Mouse (Mus musculus) forebrain, embryonic 15.5 days (tissue): Measurements from ENCODE around the gene Gm26620. TPM values are rescaled to one million over a fixed set of nuclear protein-coding genes. Genes with fewer than 3 reads are reported as not detected.

Source experiments
- ATAC-seq: fragments of 200-750 bp; cut with Nextera tagmentation; replicated peaks from 2 replicates; pipeline ENCODE4 v1.8.0; 2017; ENCODE audit warnings: mild to moderate bottlenecking, moderate TSS enrichment, moderate library complexity
- H3K27ac ChIP-seq: fragments of 300-500 bp; sonication (generic); replicated peaks from 2 replicates; pipeline ENCODE4 v1.5.1; 2015; ENCODE audit warnings: mild to moderate bottlenecking, inconsistent platforms
- H3K27me3 ChIP-seq: fragments of 300-500 bp; sonication (generic); 2 replicates; pipeline ENCODE4 v1.6.1; 2015; ENCODE audit warnings: inconsistent platforms
- H3K36me3 ChIP-seq: fragments of 300-500 bp; sonication (generic); 2 replicates; pipeline ENCODE4 v1.6.1; 2015; ENCODE audit warnings: mild to moderate bottlenecking, inconsistent platforms
- H3K4me1 ChIP-seq: fragments of 300-500 bp; sonication (generic); 2 replicates; pipeline ENCODE4 v1.6.1; 2015; ENCODE audit warnings: inconsistent platforms
- H3K4me2 ChIP-seq: fragments of 300-500 bp; sonication (generic); replicated peaks from 2 replicates; pipeline ENCODE4 v1.6.1; 2015; ENCODE audit warnings: mild to moderate bottlenecking, inconsistent platforms
- H3K4me3 ChIP-seq: fragments of 300-500 bp; sonication (generic); 2 replicates; pipeline ENCODE4 v1.5.1; 2015; ENCODE audit warnings: mild to moderate bottlenecking, inconsistent platforms
- H3K9ac ChIP-seq: fragments of 300-500 bp; sonication (generic); replicated peaks from 2 replicates; pipeline ENCODE4 v1.6.1; 2015; ENCODE audit warnings: mild to moderate bottlenecking, inconsistent platforms
- H3K9me3 ChIP-seq: fragments of 300-500 bp; sonication (generic); 2 replicates; pipeline ENCODE4 v1.6.1; 2016; ENCODE audit warnings: inconsistent platforms
- WGBS: fragments of 180-500 bp; shearing (Covaris S2); methylation state at CpG from one replicate; pipeline ENCODE4 v1.1.7; 2015; ENCODE audit warnings: mixed read lengths; 5-methylcytosine and 5-hydroxymethylcytosine counted together
- polyA plus RNA-seq: library from polyadenylated mRNA; unstranded; fragments of >200 nt; fragmentation: Nextera tagmentation; extraction: Ambion mirVana; gene quantifications from 2 replicates; pipeline ENCODE4 v1.2.1, GENCODE M21; 2015

Gm26620 gene
- polyA plus RNA-seq, 1 experiment from 2014 or later = 0.22 TPM

GRCm38 (mm10) chr1:170901536-170902238 lies 16.8 kb downstream of the Gm26620 start:
- 25% methylated on average over 10 of the region's 10 CpGs for WGBS
- Histone ChIP-seq H3K4me1 (no peaks in the 10 kb centered on the region), H3K27ac (no peak overlapping the region), H3K4me3 (no peak overlapping the region), H3K27me3 (peaks cover 15% of the 10 kb centered on the region), H3K9me3 (no peaks in the 10 kb centered on the region), H3K36me3 (no peaks in the 10 kb centered on the region), H3K9ac (no peak overlapping the region), H3K4me2 (no peak overlapping the region)
- ATAC-seq = peak; percentile 53; the same call in 1 of the 2 replicates

DNA sequence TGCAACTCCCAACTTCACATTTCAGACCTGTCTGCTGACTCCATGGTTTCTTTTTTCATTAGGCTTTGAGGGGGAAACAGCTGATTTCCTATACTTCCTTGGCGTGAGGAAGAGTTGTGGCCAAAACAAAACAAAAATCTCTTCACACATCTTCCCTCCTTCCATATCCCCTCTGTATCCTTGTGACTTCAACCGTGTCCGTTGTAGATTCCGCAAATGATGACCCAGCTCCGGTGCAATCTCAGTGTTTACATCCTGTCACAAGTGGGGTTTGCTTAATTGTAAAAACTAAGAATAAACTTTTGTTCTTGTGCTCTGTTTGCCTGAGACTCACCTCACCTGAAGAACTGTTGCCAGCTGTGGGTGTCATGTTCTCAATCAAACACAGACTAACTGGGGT lies 18.6 kb downstream of the Gm26620 start:
- no peak for ATAC-seq
- H3K4me2 ChIP-seq = no peak overlapping the region
- no peaks in the 10 kb centered on the region for H3K36me3 ChIP-seq
- peaks cover 14% of the 10 kb centered on the region for H3K4me1 ChIP-seq
- WGBS = 85% methylated on average over 5 of the region's 5 CpGs
- H3K27ac ChIP-seq = no peak overlapping the region
- H3K9me3 ChIP-seq = no peaks in the 10 kb centered on the region
- H3K9ac ChIP-seq = no peak overlapping the region
- H3K27me3 ChIP-seq = peaks cover 30% of the 10 kb centered on the region
- no peak overlapping the region for H3K4me3 ChIP-seq

- Histone ChIP-seq H3K27ac (no peak overlapping the region), H3K9ac (peak overlapping the region; percentile 64), H3K4me2 (peak overlapping the region; percentile 95), H3K9me3 (no peaks in the 10 kb centered on the region), H3K4me1 (peaks cover 17% of the 10 kb centered on the region), H3K27me3 (peaks cover 28% of the 10 kb centered on the region), H3K4me3 (peak overlapping the region; percentile 65), H3K36me3 (no peaks in the 10 kb centered on the region)
- ATAC-seq = no peak
- WGBS = 17% methylated on average over 11 of the region's 11 CpGs
Observed at GRCm38 (mm10) chr1:170907111-170907455, 22.2 kb downstream of the Gm26620 start.

- H3K9ac ChIP-seq = peak overlapping the region; percentile 64
- H3K4me2 ChIP-seq = peak overlapping the region; percentile 95
- H3K27me3 ChIP-seq = peaks cover 28% of the 10 kb centered on the region
- peaks cover 17% of the 10 kb centered on the region for H3K4me1 ChIP-seq
- no peak overlapping the region for H3K27ac ChIP-seq
- WGBS = under 1% methylated on average over 71 of the region's 71 CpGs
- ATAC-seq = peak; percentile 86
- H3K9me3 ChIP-seq = no peaks in the 10 kb centered on the region
- peak overlapping the region; percentile 65 for H3K4me3 ChIP-seq
- no peaks in the 10 kb centered on the region for H3K36me3 ChIP-seq
Observed at GRCm38 (mm10) chr1:170907456-170908191, 22.8 kb downstream of the Gm26620 start.

- WGBS = 4% methylated on average over 21 of the region's 21 CpGs
Observed at GRCm38 (mm10) chr1:170908341-170908740, 23.5 kb downstream of the Gm26620 start.

GRCm38 (mm10) chr1:170911907-170912660 lies 27.2 kb downstream of the Gm26620 start:
- Histone ChIP-seq H3K9ac (no peak overlapping the region), H3K4me1 (peaks cover 15% of the 10 kb centered on the region), H3K36me3 (no peaks in the 10 kb centered on the region), H3K9me3 (no peaks in the 10 kb centered on the region), H3K4me2 (no peak overlapping the region), H3K27ac (no peak overlapping the region), H3K4me3 (no peak overlapping the region), H3K27me3 (peaks cover 18% of the 10 kb centered on the region)
- WGBS = 85% methylated on average over 11 of the region's 11 CpGs
- ATAC-seq = no peak

More at GRCm38 (mm10) chr1:170908341-170908740, 23.5 kb downstream of the Gm26620 start:
- no peak overlapping the region for H3K27ac ChIP-seq
- peak overlapping the region; percentile 95 for H3K4me2 ChIP-seq
- H3K36me3 ChIP-seq = no peaks in the 10 kb centered on the region
- peaks cover 17% of the 10 kb centered on the region for H3K4me1 ChIP-seq
- peak overlapping the region; percentile 65 for H3K4me3 ChIP-seq
- H3K9ac ChIP-seq = peak overlapping the region; percentile 64
- H3K27me3 ChIP-seq = peaks cover 28% of the 10 kb centered on the region
- ATAC-seq = peak; percentile 73
- no peaks in the 10 kb centered on the region for H3K9me3 ChIP-seq

- ATAC-seq = no peak
- H3K27me3 ChIP-seq = peaks cover 8% of the 10 kb centered on the region
- WGBS = 51% methylated on average over 5 of the region's 5 CpGs
Observed at GRCm38 (mm10) chr1:170912891-170913615, 28.2 kb downstream of the Gm26620 start, which contains the start of gene Fcrlb. Gene Fcrlb (minus strand): TSS chr1:170912941.

GRCm38 (mm10) chr1:170915657-170916056 lies 30.8 kb downstream of the Gm26620 start:
- Histone ChIP-seq H3K27ac (no peak overlapping the region), H3K27me3 (no peaks in the 10 kb centered on the region), H3K4me3 (no peak overlapping the region), H3K4me1 (no peaks in the 10 kb centered on the region), H3K36me3 (no peaks in the 10 kb centered on the region), H3K9me3 (no peaks in the 10 kb centered on the region), H3K4me2 (no peak overlapping the region), H3K9ac (no peak overlapping the region)
- 62% methylated on average over 5 of the region's 5 CpGs for WGBS
- no peak for ATAC-seq

More at GRCm38 (mm10) chr1:170912891-170913615, 28.2 kb downstream of the Gm26620 start, which contains the start of gene Fcrlb:
- H3K4me1 ChIP-seq = peaks cover 7% of the 10 kb centered on the region
- H3K4me2 ChIP-seq = no peak within 1 kb of the TSS
- no peak within 1 kb of the TSS for H3K27ac ChIP-seq
- H3K9me3 ChIP-seq = no peaks in the 10 kb centered on the region
- H3K4me3 ChIP-seq = no peak within 1 kb of the TSS
- H3K36me3 ChIP-seq = no peaks in the 10 kb centered on the region
- H3K9ac ChIP-seq = no peak within 1 kb of the TSS

GRCm38 (mm10) chr1:170919308-170919707 lies 34.4 kb downstream of the Gm26620 start:
- H3K36me3 ChIP-seq = no peaks in the 10 kb centered on the region
- no peak overlapping the region for H3K4me3 ChIP-seq
- ATAC-seq = no peak
- H3K4me2 ChIP-seq = no peak overlapping the region
- H3K27ac ChIP-seq = no peak overlapping the region
- H3K9me3 ChIP-seq = no peaks in the 10 kb centered on the region
- WGBS = 93% methylated on average over 8 of the region's 8 CpGs
- no peaks in the 10 kb centered on the region for H3K27me3 ChIP-seq
- H3K4me1 ChIP-seq = no peaks in the 10 kb centered on the region
- no peak overlapping the region for H3K9ac ChIP-seq

GRCm38 (mm10) chr1:170924485-170924884 lies 39.6 kb downstream of the Gm26620 start:
- Histone ChIP-seq H3K4me3 (no peak overlapping the region), H3K9me3 (no peaks in the 10 kb centered on the region), H3K4me2 (no peak overlapping the region), H3K27me3 (no peaks in the 10 kb centered on the region), H3K27ac (no peak overlapping the region), H3K9ac (no peak overlapping the region), H3K4me1 (no peaks in the 10 kb centered on the region), H3K36me3 (no peaks in the 10 kb centered on the region)
- WGBS = 87% methylated on average over 6 of the region's 6 CpGs
- ATAC-seq = no peak

DNA sequence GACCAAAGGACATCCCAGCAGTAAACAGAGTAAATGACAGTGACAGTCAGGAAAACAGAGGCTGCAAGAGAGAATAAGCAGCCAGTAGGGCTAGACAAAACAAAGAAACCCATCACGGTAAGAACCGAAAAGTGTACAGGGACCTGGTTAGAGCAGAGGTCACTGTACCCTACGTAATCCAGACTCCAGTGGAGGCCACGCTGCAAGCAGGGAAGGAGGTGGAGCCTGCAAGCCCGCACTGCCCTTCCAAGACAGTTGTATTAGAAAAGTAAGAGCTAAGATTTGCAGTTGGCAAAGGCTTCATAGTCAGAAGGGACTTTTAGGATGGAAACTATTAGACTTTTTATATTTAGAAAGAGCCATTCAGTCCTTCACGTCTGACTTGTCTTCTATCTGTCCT lies 42.1 kb downstream of the Gm26620 start:
- no peaks in the 10 kb centered on the region for H3K36me3 ChIP-seq
- no peak overlapping the region for H3K4me2 ChIP-seq
- no peaks in the 10 kb centered on the region for H3K4me1 ChIP-seq
- 70% methylated on average over 6 of the region's 6 CpGs for WGBS
- H3K9me3 ChIP-seq = no peaks in the 10 kb centered on the region
- H3K27me3 ChIP-seq = no peaks in the 10 kb centered on the region
- H3K27ac ChIP-seq = no peak overlapping the region
- no peak overlapping the region for H3K9ac ChIP-seq
- no peak for ATAC-seq
- H3K4me3 ChIP-seq = no peak overlapping the region
